Mouse (Mus musculus): ENCODE measurements around the gene Retreg3. TPM values are rescaled to one million over a fixed set of nuclear protein-coding genes. Genes with fewer than 3 reads are reported as not detected.

Retreg3 gene
- polyA plus RNA-seq, 1 experiment, result 41.2 TPM

DNA sequence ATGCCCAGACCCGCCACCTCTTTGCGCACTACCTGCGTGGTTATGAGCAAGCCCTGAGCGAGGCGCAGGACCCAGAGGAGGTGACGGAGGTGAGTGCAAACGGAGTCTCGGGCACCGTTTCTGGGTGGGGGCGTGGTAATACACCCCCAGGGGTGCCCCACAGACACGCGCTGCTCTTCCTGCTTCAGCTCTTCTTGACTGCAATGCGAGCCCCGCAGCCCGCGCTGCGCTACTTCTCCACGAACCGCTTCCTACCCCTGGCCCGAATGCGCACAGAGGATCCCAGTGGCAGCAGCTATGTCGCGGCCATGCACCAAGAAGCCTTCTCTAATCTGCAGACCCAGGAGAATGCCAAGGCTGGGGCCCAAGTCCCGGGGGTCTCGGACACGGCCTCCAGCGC lies 39.9 kb downstream of the Retreg3 start:
- H3K4me2 ChIP-seq (ENCODE audit: low read depth), result no peak overlapping the region
- H3K27me3 ChIP-seq (ENCODE audit: control insufficient read depth, insufficient read depth, insufficient read length), result no peaks in the 10 kb centered on the region
- no peak for TF ChIP-seq MAX (IDR thresholded peaks at IDR 0.05; ENCODE audit: low read depth)
- TF ChIP-seq CEBPB (IDR thresholded peaks at IDR 0.05; ENCODE audit: insufficient read depth, poor library complexity, severe bottlenecking), result no peak
- TF ChIP-seq TCF12 (IDR thresholded peaks at IDR 0.05; ENCODE audit: insufficient read depth, poor library complexity, severe bottlenecking), result no peak
- TF ChIP-seq MYOG (IDR thresholded peaks at IDR 0.05; ENCODE audit: control insufficient read depth in 1 of 3, insufficient read depth in 1 of 3, insufficient read length in 2 of 3, low read depth in 2 of 3), result no peak
- no peak for TF ChIP-seq POLR2A (IDR thresholded peaks at IDR 0.05; ENCODE audit: insufficient read length, low read depth)
- no peak for TF ChIP-seq E2F4 (IDR thresholded peaks at IDR 0.05; ENCODE audit: insufficient read depth)
- TF ChIP-seq REST (IDR thresholded peaks at IDR 0.05; ENCODE audit: insufficient read depth, insufficient read length), result no peak
- no peak for TF ChIP-seq USF1 (IDR thresholded peaks at IDR 0.05; ENCODE audit: low read depth)
- TF ChIP-seq POLR2AphosphoS2 (IDR thresholded peaks at IDR 0.05; ENCODE audit: insufficient read length, low read depth), result no peak
- TF ChIP-seq MYOD1 (IDR thresholded peaks at IDR 0.05; ENCODE audit: control insufficient read depth in 1 of 3, insufficient read length in 2 of 3, low read depth in 2 of 3), result no peak
- TF ChIP-seq SRF (IDR thresholded peaks at IDR 0.05; ENCODE audit: control insufficient read depth, insufficient read length, low read depth), result no peak
- TF ChIP-seq TCF3 (IDR thresholded peaks at IDR 0.05; ENCODE audit: insufficient read length, low read depth), result no peak
- H3ac ChIP-seq (ENCODE audit: control insufficient read depth, insufficient read length), result no peak overlapping the region
- H3K4me3 ChIP-seq, result no peak overlapping the region
- H3K79me2 ChIP-seq (ENCODE audit: control insufficient read depth, insufficient read depth), result peaks cover 10% of the 10 kb centered on the region
- no peaks in the 10 kb centered on the region for H3K36me3 ChIP-seq (ENCODE audit: control insufficient read depth, insufficient read depth)

DNA sequence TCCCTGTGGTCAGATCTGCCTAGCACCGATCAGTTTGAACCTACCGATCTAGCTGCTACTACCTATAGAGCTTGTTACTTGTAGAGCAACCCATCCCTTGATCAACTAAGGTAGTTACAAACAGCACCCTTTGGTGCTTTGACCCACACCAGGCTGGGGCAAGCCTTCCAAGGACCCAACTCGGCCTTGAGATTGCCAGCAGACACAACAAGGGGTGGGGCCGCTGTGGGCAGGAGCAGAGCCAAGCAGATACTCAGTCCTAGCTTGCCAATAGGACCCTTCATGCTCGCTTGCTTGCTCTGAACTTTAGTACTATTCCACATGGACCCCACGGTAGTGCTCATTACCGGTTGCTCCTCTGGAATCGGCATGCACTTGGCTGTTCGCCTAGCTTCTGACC lies 41.6 kb downstream of the Retreg3 start, which contains the start of gene Hsd17b1:
Gene Hsd17b1, plus strand, starts transcription at position 291 of the 400 bp plus-strand sequence.
- Histone ChIP-seq H3K4me3 (no peak within 1 kb of the TSS), H3K27me3 (ENCODE audit: control insufficient read depth, insufficient read depth, insufficient read length) (no peaks in the 10 kb centered on the region), H3K79me2 (ENCODE audit: control insufficient read depth, insufficient read depth) (no peaks in the 10 kb centered on the region), H3ac (ENCODE audit: control insufficient read depth, insufficient read length) (no peak within 1 kb of the TSS), H3K4me2 (ENCODE audit: low read depth) (no peak within 1 kb of the TSS), H3K36me3 (ENCODE audit: control insufficient read depth, insufficient read depth) (no peaks in the 10 kb centered on the region)
- TF ChIP-seq SRF (IDR thresholded peaks at IDR 0.05; ENCODE audit: control insufficient read depth, insufficient read length, low read depth) (no peak), TCF3 (IDR thresholded peaks at IDR 0.05; ENCODE audit: insufficient read length, low read depth) (no peak), TCF12 (IDR thresholded peaks at IDR 0.05; ENCODE audit: insufficient read depth, poor library complexity, severe bottlenecking) (no peak), MAX (IDR thresholded peaks at IDR 0.05; ENCODE audit: low read depth) (no peak), POLR2AphosphoS2 (IDR thresholded peaks at IDR 0.05; ENCODE audit: insufficient read length, low read depth) (no peak), USF1 (IDR thresholded peaks at IDR 0.05; ENCODE audit: low read depth) (no peak), MYOD1 (IDR thresholded peaks at IDR 0.05; ENCODE audit: control insufficient read depth in 1 of 3, insufficient read length in 2 of 3, low read depth in 2 of 3) (no peak), REST (IDR thresholded peaks at IDR 0.05; ENCODE audit: insufficient read depth, insufficient read length) (no peak)

DNA sequence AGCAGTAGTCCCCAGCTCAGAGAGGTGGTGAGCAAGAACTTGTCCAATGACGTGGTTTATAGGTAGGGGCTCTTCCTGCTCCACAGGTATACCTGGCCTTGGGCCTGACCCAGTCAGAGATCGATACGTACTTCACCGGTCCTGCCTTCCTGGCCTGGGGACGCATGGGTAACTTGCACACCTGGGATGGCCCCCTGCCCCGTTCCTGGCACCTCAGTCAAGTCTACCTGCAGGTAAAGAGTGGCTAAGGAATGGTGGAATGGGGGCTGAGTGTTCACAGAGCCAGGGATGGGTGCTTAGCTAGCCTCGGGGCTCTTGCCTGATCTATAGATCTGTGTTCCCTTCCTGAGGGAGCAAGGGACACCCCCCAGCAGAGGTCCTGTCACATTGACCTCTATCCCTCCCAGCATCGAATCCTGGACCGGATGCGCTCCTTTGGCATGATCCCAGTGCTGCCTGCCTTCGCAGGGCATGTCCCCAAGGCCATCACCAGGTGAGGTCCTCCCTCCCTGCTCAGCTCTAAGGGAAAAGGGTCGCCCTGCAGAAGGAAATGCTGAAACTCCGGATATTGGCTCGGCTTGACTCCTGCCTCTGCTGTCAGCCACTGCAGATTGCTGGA lies 47.8 kb downstream of the Retreg3 start:
- Histone ChIP-seq H3K4me3 (no peak overlapping the region), H3K27me3 (ENCODE audit: control insufficient read depth, insufficient read depth, insufficient read length) (no peaks in the 10 kb centered on the region), H3ac (ENCODE audit: control insufficient read depth, insufficient read length) (no peak overlapping the region), H3K36me3 (ENCODE audit: control insufficient read depth, insufficient read depth) (no peaks in the 10 kb centered on the region), H3K79me2 (ENCODE audit: control insufficient read depth, insufficient read depth) (no peaks in the 10 kb centered on the region), H3K4me2 (ENCODE audit: low read depth) (no peak overlapping the region)
- no peak for TF ChIP-seq SRF (IDR thresholded peaks at IDR 0.05; ENCODE audit: control insufficient read depth, insufficient read length, low read depth)
- no peak for TF ChIP-seq POLR2A (IDR thresholded peaks at IDR 0.05; ENCODE audit: insufficient read length, low read depth)
- no peak for TF ChIP-seq TCF12 (IDR thresholded peaks at IDR 0.05; ENCODE audit: insufficient read depth, poor library complexity, severe bottlenecking)
- TF ChIP-seq MYOD1 (IDR thresholded peaks at IDR 0.05; ENCODE audit: control insufficient read depth in 1 of 3, insufficient read length in 2 of 3, low read depth in 2 of 3), result no peak
- no peak for TF ChIP-seq POLR2AphosphoS2 (IDR thresholded peaks at IDR 0.05; ENCODE audit: insufficient read length, low read depth)
- no peak for TF ChIP-seq TCF3 (IDR thresholded peaks at IDR 0.05; ENCODE audit: insufficient read length, low read depth)

DNA sequence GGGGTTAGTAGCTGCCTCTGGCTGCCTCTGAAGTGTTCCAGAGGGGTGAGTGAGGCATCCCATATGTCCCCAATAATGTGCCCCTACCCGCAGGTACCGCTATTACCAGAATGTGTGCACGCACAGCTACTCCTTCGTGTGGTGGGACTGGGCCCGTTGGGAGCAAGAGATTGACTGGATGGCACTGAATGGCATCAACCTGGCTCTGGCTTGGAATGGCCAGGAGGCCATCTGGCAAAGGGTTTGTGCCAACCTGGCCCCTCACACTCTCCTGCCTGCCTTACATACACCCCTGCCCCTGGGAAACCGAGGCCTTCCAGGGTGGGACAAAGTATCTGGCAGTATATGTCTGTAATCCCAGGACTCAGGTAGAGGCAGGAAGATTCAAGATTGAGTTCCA lies 48.7 kb downstream of the Retreg3 start:
- Histone ChIP-seq H3K36me3 (ENCODE audit: control insufficient read depth, insufficient read depth) (no peaks in the 10 kb centered on the region), H3K4me3 (peak overlapping the region; percentile 38), H3K79me2 (ENCODE audit: control insufficient read depth, insufficient read depth) (no peaks in the 10 kb centered on the region), H3K4me2 (ENCODE audit: low read depth) (peak overlapping the region; percentile 88), H3K27me3 (ENCODE audit: control insufficient read depth, insufficient read depth, insufficient read length) (no peaks in the 10 kb centered on the region), H3ac (ENCODE audit: control insufficient read depth, insufficient read length) (peak overlapping the region; percentile 14)
- TF ChIP-seq SRF (IDR thresholded peaks at IDR 0.05; ENCODE audit: control insufficient read depth, insufficient read length, low read depth), result no peak
- TF ChIP-seq TCF3 (IDR thresholded peaks at IDR 0.05; ENCODE audit: insufficient read length, low read depth), result no peak
- TF ChIP-seq TCF12 (IDR thresholded peaks at IDR 0.05; ENCODE audit: insufficient read depth, poor library complexity, severe bottlenecking), result no peak
- no peak for TF ChIP-seq MYOG (IDR thresholded peaks at IDR 0.05; ENCODE audit: control insufficient read depth in 1 of 3, insufficient read depth in 1 of 3, insufficient read length in 2 of 3, low read depth in 2 of 3)
- TF ChIP-seq USF1 (IDR thresholded peaks at IDR 0.05; ENCODE audit: low read depth), result no peak
- TF ChIP-seq CEBPB (IDR thresholded peaks at IDR 0.05; ENCODE audit: insufficient read depth, poor library complexity, severe bottlenecking), result no peak
- TF ChIP-seq MYOD1 (IDR thresholded peaks at IDR 0.05; ENCODE audit: control insufficient read depth in 1 of 3, insufficient read length in 2 of 3, low read depth in 2 of 3), result no peak
- TF ChIP-seq E2F4 (IDR thresholded peaks at IDR 0.05; ENCODE audit: insufficient read depth), result no peak
- no peak for TF ChIP-seq POLR2AphosphoS2 (IDR thresholded peaks at IDR 0.05; ENCODE audit: insufficient read length, low read depth)
- TF ChIP-seq POLR2A (IDR thresholded peaks at IDR 0.05; ENCODE audit: insufficient read length, low read depth), result no peak
- TF ChIP-seq REST (IDR thresholded peaks at IDR 0.05; ENCODE audit: insufficient read depth, insufficient read length), result no peak
- TF ChIP-seq MAX (IDR thresholded peaks at IDR 0.05; ENCODE audit: low read depth), result no peak

DNA sequence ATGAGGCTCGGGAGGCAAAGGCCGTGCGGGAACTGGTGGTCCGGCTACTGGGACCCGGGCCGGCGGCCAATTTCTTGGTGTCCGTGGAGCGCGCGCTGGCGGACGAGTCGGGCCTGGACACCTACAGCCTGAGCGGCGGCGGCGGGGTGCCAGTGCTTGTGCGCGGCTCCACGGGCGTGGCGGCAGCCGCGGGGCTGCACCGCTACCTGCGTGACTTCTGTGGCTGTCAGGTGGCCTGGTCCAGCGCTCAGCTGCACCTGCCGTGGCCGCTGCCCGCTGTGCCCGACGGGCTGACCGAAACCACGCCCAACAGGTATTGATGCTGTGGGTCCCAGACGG lies 49.5 kb downstream of the Retreg3 start:
- Histone ChIP-seq H3K27me3 (ENCODE audit: control insufficient read depth, insufficient read depth, insufficient read length) (no peaks in the 10 kb centered on the region), H3K79me2 (ENCODE audit: control insufficient read depth, insufficient read depth) (no peaks in the 10 kb centered on the region), H3K4me3 (peak overlapping the region; percentile 38), H3K4me2 (ENCODE audit: low read depth) (peak overlapping the region; percentile 88), H3K36me3 (ENCODE audit: control insufficient read depth, insufficient read depth) (no peaks in the 10 kb centered on the region), H3ac (ENCODE audit: control insufficient read depth, insufficient read length) (peak overlapping the region; percentile 14)
- TF ChIP-seq POLR2A (IDR thresholded peaks at IDR 0.05; ENCODE audit: insufficient read length, low read depth) (no peak), MYOD1 (IDR thresholded peaks at IDR 0.05; ENCODE audit: control insufficient read depth in 1 of 3, insufficient read length in 2 of 3, low read depth in 2 of 3) (peak in 1 of 3 experiments; percentile 59)

All from myocyte (in vitro differentiated cells).